Mouse (Mus musculus) limb, embryonic 10.5 days (tissue): ENCODE data around the gene Iqcf1. TPM values are rescaled to one million over a fixed set of nuclear protein-coding genes. Genes with fewer than 3 reads are reported as not detected.
"Not testable (repeated sequence)": the region's sequence is repeated elsewhere in the genome, so short reads cannot be mapped to it uniquely, and the experiment has no call there.

Source experiments
- DNase-seq: peaks from one replicate; pipeline ENCODE4 v3.0.0-alpha.2; 2017; ENCODE audit warnings: low spot score
- H3K27ac ChIP-seq: fragments of 300-500 bp; sonication (generic); 2 replicates; pipeline ENCODE4 v1.5.1; 2016; ENCODE audit warnings: mild to moderate bottlenecking
- H3K27me3 ChIP-seq: fragments of 300-500 bp; sonication (generic); 2 replicates; pipeline ENCODE4 v1.6.1; 2016; ENCODE audit warnings: low read depth, mild to moderate bottlenecking; ENCODE audit not compliant: poor library complexity, severe bottlenecking
- H3K36me3 ChIP-seq: fragments of 300-500 bp; sonication (generic); 2 replicates; pipeline ENCODE4 v1.6.1; 2016; ENCODE audit warnings: mild to moderate bottlenecking, moderate library complexity
- H3K4me1 ChIP-seq: fragments of 300-500 bp; sonication (generic); 2 replicates; pipeline ENCODE4 v1.6.1; 2016
- H3K4me3 ChIP-seq: fragments of 300-500 bp; sonication (generic); 2 replicates; pipeline ENCODE4 v1.5.1; 2016; ENCODE audit warnings: mild to moderate bottlenecking, moderate library complexity
- H3K9me3 ChIP-seq: fragments of 300-500 bp; sonication (generic); replicated peaks from 2 replicates; pipeline ENCODE4 v1.6.1; 2016; ENCODE audit warnings: mild to moderate bottlenecking
- WGBS: fragments of 180-500 bp; shearing (Covaris S2); methylation state at CpG from one replicate; pipeline ENCODE4 v1.1.7; 2016; 5-methylcytosine and 5-hydroxymethylcytosine counted together
- polyA plus RNA-seq: library from polyadenylated mRNA; unstranded; fragments of >200 nt; fragmentation: Nextera tagmentation; extraction: Ambion mirVana; gene quantifications from 2 replicates; pipeline ENCODE4 v1.2.1, GENCODE M21; 2016

Iqcf1 gene
- polyA plus RNA-seq, 1 experiment from 2014 or later = not detected

DNA sequence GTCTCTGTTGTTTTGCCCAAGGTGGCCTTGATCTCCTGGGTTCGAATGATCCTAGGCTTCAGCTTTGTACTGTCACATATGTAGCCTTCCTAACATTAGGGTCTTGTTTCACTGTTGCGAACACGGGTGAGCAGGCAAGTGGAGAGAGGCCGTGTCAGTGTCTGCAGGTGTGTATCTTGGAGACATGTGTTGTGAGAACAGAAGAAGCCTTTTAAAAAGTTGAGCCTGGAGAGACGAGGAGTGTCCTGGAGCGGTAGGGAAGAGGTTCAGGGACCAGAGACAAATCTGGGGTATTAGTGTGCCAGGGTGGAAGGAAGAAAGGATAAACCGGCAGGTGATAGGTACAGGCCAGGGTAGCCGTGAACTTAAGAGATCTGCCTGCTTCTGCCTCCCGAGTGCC lies 21.7 kb upstream of the Iqcf1 start:
- 85% methylated on average over 9 of the region's 9 CpGs for WGBS
- peaks cover 44% of the 10 kb centered on the region for H3K4me1 ChIP-seq
- no peaks in the 10 kb centered on the region for H3K27me3 ChIP-seq
- H3K36me3 ChIP-seq = peaks cover 39% of the 10 kb centered on the region
- peak overlapping the region; percentile 71 for H3K4me3 ChIP-seq
- DNase-seq = no peak
- H3K27ac ChIP-seq = 0 out of 2 replicates have a peak overlapping the region, but pooled peaks have one; percentile 69
- H3K9me3 ChIP-seq = no peaks in the 10 kb centered on the region

DNA sequence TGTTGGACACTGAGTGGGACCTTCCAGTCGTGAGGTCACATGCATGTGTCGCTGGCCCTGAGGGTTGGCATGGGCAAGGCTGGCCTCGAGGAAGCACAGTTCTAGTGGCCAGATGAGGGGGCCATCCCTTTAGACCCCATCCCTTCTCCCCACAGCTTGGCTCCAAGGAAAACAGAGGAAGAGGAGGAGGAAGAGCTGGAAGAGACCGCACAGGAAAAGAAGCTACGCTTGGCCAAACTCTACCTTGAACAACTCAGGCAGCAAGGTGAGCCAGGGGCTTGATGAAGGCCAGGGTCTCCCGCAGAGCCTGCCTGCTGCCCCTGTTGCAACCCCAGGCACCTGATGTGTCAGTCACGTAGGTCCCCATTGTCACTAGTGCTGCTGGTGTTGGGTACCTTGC lies 19.2 kb upstream of the Iqcf1 start:
- H3K4me3 ChIP-seq = no peak overlapping the region
- WGBS = 92% methylated on average over 7 of the region's 7 CpGs
- H3K4me1 ChIP-seq = peaks cover 21% of the 10 kb centered on the region
- H3K9me3 ChIP-seq = no peaks in the 10 kb centered on the region
- H3K27ac ChIP-seq = no peak overlapping the region
- H3K27me3 ChIP-seq = no peaks in the 10 kb centered on the region
- DNase-seq = no peak
- H3K36me3 ChIP-seq = peaks cover 64% of the 10 kb centered on the region

DNA sequence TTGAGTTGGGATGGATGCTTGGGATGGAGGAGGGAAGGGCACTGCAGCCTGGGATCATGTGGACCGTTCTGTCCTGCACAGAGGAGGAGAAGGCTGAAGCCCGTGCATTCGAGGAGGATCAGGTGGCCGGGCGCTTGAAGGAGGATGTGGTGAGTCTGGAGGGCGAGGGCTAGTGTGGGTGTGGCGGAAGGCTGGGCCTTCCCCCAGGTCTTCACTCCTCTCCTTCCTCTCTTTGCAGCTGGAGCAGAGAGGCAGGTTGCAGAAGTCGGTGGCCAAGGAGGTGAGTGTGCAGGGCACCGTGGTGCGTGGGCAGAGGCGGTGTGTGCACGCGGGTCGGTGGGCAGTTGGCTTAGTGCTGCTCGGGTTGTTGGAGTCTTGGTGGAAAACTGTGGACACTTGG lies 18.7 kb upstream of the Iqcf1 start:
- DNase-seq = no peak
- 97% methylated on average over 15 of the region's 15 CpGs for WGBS
- H3K4me3 ChIP-seq = no peak overlapping the region
- no peaks in the 10 kb centered on the region for H3K27me3 ChIP-seq
- peaks cover 16% of the 10 kb centered on the region for H3K4me1 ChIP-seq
- H3K36me3 ChIP-seq = peaks cover 69% of the 10 kb centered on the region
- H3K27ac ChIP-seq = no peak overlapping the region
- H3K9me3 ChIP-seq = no peaks in the 10 kb centered on the region

DNA sequence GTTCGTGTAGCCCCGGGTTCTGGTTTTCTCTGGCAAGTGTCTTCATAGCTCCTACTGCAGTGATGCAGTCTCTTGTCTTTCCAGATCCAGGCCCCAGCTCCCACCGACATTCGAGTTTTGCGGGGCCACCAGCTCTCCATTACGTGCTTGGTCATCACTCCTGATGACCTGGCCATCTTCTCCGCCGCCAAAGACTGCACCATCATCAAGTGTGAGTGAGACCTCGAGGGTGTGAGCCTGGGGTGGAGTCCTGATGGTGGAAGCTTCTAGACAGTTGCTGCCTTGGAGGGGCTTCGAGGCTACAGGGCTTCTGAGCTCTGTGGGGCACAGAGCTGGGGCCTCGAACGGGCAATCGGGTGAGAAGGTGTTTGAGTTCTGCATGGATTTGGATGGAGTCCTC lies 18.1 kb upstream of the Iqcf1 start:
- Histone ChIP-seq H3K4me3 (no peak overlapping the region), H3K27me3 (no peaks in the 10 kb centered on the region), H3K4me1 (peaks cover 10% of the 10 kb centered on the region), H3K27ac (no peak overlapping the region), H3K36me3 (peaks cover 74% of the 10 kb centered on the region), H3K9me3 (no peaks in the 10 kb centered on the region)
- WGBS = 91% methylated on average over 13 of the region's 13 CpGs
- no peak for DNase-seq

DNA sequence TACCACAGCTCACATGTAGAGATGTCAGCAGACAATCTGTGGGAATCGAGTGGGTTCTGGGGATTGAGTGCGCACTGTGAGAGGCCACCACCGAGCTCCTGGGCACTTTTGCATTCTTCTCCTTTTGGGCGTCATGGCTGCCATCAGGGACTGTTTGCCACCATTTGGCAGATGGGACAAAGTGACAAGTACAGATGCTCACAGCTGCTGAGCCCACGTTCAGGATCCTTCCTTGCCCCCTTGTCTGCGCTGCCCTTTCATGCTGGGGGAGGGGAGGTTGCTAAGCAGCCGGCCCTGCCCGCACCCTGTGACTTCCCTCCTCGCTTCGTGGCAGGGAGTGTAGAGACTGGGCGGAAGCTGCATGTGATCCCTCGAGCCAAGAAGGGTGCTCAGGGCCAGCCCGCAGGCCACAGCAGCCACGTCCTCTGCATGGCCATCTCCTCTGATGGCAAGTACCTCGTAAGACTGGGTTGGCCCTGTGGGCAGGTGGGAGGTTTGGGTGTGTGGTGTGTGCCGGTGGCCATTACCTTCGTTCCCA lies 17.1 kb upstream of the Iqcf1 start:
- Histone ChIP-seq H3K36me3 (peaks cover 74% of the 10 kb centered on the region), H3K4me3 (no peak overlapping the region), H3K9me3 (no peaks in the 10 kb centered on the region), H3K27ac (no peak overlapping the region), H3K27me3 (no peaks in the 10 kb centered on the region), H3K4me1 (peaks cover 8% of the 10 kb centered on the region)
- WGBS = 89% methylated on average over 17 of the region's 17 CpGs
- no peak for DNase-seq

DNA sequence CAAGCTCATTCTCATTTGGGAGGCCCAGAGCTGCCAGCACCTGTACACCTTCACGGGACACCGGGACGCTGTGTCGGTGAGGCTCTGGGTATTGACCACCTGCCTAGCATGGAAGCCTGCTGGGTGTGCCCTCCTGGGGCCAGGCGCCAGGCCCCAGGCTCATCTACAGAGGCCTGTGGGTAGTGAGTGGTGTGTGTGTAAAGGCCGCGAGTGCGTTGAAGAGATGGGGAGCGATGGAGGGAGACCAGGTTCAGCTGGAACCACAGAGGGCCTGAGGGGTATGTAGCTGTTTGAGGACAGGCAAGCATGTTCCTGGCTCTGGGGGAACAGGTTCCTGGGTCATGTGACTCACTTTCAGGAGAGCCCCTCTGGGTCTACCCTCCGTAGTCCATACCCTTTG lies 16.6 kb upstream of the Iqcf1 start:
- H3K36me3 ChIP-seq = peaks cover 74% of the 10 kb centered on the region
- H3K4me3 ChIP-seq = no peak overlapping the region
- no peak for DNase-seq
- 92% methylated on average over 10 of the region's 10 CpGs for WGBS
- H3K27ac ChIP-seq = no peak overlapping the region
- no peaks in the 10 kb centered on the region for H3K27me3 ChIP-seq
- H3K4me1 ChIP-seq = peaks cover 3% of the 10 kb centered on the region
- no peaks in the 10 kb centered on the region for H3K9me3 ChIP-seq

DNA sequence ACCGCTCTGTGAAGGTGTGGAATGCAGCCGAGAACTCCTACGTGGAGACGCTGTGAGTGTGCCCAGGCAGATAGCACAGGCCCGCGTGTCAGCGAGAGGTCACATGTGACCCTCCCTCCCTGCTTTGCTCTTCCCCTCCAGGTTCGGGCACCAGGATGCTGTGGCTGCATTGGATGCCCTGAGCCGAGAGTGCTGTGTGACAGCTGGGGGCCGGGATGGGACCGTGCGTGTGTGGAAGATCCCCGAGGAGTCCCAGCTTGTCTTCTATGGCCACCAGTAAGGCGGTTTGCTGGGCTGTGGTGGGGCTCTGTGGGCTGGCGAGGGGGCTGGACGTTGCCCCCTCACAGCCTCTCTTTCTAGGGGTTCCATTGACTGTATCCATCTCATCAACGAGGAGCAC lies 16.2 kb upstream of the Iqcf1 start:
- no peaks in the 10 kb centered on the region for H3K27me3 ChIP-seq
- H3K27ac ChIP-seq = no peak overlapping the region
- no peak for DNase-seq
- WGBS = 93% methylated on average over 17 of the region's 17 CpGs
- no peak overlapping the region for H3K4me3 ChIP-seq
- H3K4me1 ChIP-seq = no peaks in the 10 kb centered on the region
- H3K9me3 ChIP-seq = no peaks in the 10 kb centered on the region
- H3K36me3 ChIP-seq = peaks cover 74% of the 10 kb centered on the region

DNA sequence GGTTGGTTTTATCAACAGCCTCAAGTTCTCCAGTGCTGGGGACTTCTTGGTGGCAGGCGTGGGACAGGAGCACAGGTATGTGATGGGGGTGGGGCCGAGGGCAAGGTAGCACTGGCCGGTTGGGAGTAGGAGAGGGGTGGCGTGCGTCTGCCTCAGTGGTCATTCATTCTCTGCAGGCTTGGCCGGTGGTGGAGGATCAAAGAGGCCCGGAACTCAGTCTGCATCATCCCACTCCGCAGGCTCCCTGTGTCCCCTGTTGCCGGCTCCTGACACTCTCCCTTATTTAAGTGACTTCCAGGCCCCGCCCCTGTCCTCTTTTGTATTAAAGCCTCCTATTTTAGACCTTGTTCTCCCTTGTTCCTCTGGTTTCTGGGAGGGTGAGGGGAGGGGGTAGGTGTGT lies 14.7 kb upstream of the Iqcf1 start:
- Histone ChIP-seq H3K36me3 (peaks cover 63% of the 10 kb centered on the region), H3K9me3 (no peaks in the 10 kb centered on the region), H3K27ac (no peak overlapping the region), H3K4me3 (no peak overlapping the region), H3K4me1 (no peaks in the 10 kb centered on the region), H3K27me3 (no peaks in the 10 kb centered on the region)
- WGBS = 92% methylated on average over 10 of the region's 10 CpGs
- DNase-seq = no peak

DNA sequence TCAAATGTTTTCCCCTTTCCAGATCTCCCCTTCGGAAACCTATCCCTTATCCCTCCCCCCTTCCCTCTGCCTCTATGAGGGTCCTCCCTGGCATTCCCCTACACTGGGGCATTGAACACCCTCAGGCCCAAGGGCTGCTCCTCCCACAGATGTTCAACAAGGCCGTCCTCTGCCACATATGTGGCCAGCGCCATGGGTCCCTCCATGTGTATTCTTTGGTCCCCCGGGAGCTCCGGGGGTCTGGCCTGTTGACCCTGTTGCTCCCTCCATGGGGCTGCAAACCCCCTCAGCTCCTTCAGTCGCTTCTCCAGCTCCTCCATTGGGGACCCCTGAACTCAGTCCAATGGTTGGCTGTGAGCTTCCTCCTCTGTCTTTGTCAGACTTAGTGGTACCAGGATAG lies 12.2 kb upstream of the Iqcf1 start:
- not testable (repeated sequence) for H3K4me3 ChIP-seq, H3K27me3 ChIP-seq, DNase-seq, H3K27ac ChIP-seq, H3K9me3 ChIP-seq, H3K4me1 ChIP-seq
- WGBS = 90% methylated on average over 6 of the region's 6 CpGs
- H3K36me3 ChIP-seq = peaks cover 40% of the 10 kb centered on the region

DNA sequence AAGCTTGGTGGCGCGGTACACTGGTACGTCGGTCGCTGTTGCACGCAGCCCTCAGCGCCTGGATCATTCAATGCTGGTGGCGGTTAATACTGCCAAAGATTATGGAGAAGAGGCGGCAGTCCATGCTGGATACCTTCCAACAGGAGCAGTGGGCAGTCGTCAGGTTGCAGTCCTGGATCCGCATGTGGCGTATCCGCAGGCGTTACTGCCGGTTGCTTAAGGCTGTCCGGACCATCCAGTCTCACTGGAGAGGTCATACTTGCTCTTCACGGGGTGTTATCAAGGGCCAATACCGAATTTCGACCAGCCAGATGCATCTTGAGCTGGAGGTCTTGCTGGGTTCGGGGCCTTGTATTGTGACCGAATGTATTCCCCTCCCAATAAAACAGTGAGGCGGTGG lies 2.1 kb downstream of the Iqcf1 start:
- DNase-seq = no peak
- no peak overlapping the region for H3K4me3 ChIP-seq
- no peak overlapping the region for H3K27ac ChIP-seq
- no peaks in the 10 kb centered on the region for H3K36me3 ChIP-seq
- no peaks in the 10 kb centered on the region for H3K4me1 ChIP-seq
- 89% methylated on average over 22 of the region's 22 CpGs for WGBS
- H3K9me3 ChIP-seq = no peaks in the 10 kb centered on the region
- no peaks in the 10 kb centered on the region for H3K27me3 ChIP-seq

DNA sequence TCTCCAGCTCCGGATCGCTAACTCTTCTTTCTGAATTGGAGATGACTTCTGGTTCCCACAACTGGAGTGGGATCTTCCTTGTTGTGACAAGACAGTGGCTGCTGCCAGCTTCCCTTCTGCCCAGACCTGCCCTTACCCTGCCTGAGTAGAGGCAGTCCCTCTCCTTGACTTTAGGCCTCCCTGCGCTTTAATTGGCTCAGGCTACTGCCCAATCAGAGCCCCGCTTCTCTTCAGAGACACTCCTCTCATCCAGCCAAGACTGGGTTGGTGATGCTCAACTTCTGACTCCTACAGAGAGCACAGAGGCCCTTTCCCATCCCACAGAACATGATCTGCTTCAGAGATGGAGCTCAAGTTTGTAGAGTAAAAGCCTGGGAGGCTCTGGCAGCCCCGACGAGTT lies 4.5 kb downstream of the Iqcf1 start:
- no peak overlapping the region for H3K27ac ChIP-seq
- H3K9me3 ChIP-seq = no peaks in the 10 kb centered on the region
- H3K4me3 ChIP-seq = no peak overlapping the region
- no peaks in the 10 kb centered on the region for H3K4me1 ChIP-seq
- DNase-seq = no peak
- no peaks in the 10 kb centered on the region for H3K36me3 ChIP-seq
- WGBS = 72% methylated on average over 6 of the region's 6 CpGs
- no peaks in the 10 kb centered on the region for H3K27me3 ChIP-seq

DNA sequence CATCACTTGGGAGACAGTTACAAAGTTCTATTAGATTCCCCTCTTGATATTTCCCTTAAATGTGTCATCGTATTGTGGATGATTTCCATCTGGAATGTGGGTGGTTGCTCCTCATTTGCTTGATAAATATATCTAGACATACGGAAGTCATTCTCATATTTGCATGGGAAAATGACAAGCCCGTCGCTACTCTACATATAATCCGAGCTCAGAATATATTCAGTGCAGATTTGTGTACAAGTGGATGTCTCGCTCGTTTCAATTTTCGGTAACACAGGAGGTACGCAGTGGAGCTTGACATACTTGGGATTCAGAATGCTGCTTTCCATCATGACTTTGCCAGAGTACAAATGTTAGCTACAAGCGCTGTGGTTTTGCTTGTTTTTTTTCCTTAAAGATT lies 9.6 kb downstream of the Iqcf1 start:
- H3K4me3 ChIP-seq = no peak overlapping the region
- H3K36me3 ChIP-seq = no peaks in the 10 kb centered on the region
- no peak overlapping the region for H3K27ac ChIP-seq
- H3K27me3 ChIP-seq = no peaks in the 10 kb centered on the region
- 95% methylated on average over 10 of the region's 10 CpGs for WGBS
- DNase-seq = no peak
- no peaks in the 10 kb centered on the region; the same call in 1 of the 2 replicates for H3K4me1 ChIP-seq
- no peaks in the 10 kb centered on the region for H3K9me3 ChIP-seq

DNA sequence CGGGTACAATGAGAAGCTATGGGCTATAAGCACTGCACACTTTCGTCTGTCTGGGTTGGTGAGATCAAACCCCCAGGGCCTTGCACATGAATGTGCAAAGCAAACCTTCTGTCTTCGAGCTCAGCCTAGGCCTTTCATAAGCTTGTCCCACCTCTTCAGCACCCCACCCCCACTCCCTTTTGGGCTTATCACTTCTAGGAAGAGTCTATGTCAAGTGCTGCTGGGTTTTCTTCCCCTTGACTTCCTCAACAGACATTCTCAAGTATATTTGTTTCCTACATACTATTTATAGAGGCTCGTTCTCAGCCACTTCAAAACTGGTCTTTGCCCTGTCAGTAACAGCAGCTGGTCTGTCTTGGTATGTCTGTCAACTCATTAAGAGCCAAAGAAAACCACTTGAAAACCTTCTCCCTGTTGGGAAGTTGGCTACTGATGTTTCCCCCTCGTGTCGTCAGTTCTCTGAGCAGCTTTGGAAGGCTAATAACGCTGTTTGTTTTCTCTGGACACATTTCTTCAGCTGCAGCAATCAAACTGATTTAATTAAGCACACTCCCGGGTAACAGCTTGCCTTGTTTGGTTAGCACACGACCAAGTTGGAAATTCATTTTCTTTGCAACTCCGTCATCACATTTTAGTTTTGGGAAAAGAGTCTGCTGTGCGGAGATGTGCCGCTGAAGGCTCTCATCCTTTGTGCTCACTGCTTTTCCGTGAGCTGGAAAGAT lies 13.1 kb downstream of the Iqcf1 start:
- Histone ChIP-seq H3K27me3 (no peaks in the 10 kb centered on the region), H3K4me1 (no peaks in the 10 kb centered on the region; the same call in 1 of the 2 replicates), H3K36me3 (no peaks in the 10 kb centered on the region), H3K9me3 (no peaks in the 10 kb centered on the region), H3K27ac (no peak overlapping the region), H3K4me3 (no peak overlapping the region)
- no peak for DNase-seq
- WGBS = 76% methylated on average over 13 of the region's 13 CpGs

DNA sequence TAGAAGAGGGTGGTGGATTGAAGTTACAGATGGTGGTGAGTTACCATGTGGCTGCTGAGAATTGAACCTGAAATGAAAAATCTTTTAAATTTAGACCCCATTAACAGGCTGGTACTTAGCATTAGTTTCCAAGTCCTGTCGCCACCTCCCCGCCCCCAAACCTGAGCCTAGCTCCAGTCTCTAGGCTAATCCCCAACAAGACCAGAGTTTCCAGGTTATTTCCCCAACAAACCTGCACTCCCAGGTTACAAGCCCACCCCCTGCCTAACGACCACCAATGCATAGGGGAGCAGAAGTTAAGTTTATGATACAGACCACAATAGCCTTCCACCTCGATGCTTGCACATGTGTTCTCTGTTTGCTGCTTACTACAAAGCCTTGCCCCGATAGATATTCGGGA lies 13.8 kb downstream of the Iqcf1 start:
- H3K9me3 ChIP-seq = no peaks in the 10 kb centered on the region
- no peaks in the 10 kb centered on the region for H3K36me3 ChIP-seq
- 76% methylated on average over 6 of the region's 6 CpGs for WGBS
- no peak for DNase-seq
- no peak overlapping the region for H3K27ac ChIP-seq
- no peaks in the 10 kb centered on the region for H3K27me3 ChIP-seq
- H3K4me1 ChIP-seq = no peaks in the 10 kb centered on the region; the same call in 1 of the 2 replicates
- no peak overlapping the region for H3K4me3 ChIP-seq
